Mouse (Mus musculus): ENCODE results near the gene Bsn.

- TF ChIP-seq POLR2A (IDR thresholded peaks at IDR 0.05; ENCODE audit: borderline replicate concordance, insufficient read depth, low read length): no peak
- no peak for TF ChIP-seq CTCF (IDR thresholded peaks at IDR 0.05; ENCODE audit: borderline replicate concordance, insufficient read depth, low read depth, low read length)
Observed at GRCm38 (mm10) chr9:108104766-108105548, 85.2 kb downstream of the Bsn start.
